Mouse (Mus musculus) central nervous system, embryonic 11.5 days (tissue): Measurements from ENCODE around the gene Slc29a2. TPM values are rescaled to one million over a fixed set of nuclear protein-coding genes. Genes with fewer than 3 reads are reported as not detected.

ENCODE experiments used
- polyA plus RNA-seq: library from polyadenylated mRNA; depleted of rRNA; stranded (reverse); fragments of >200 nt; gene quantifications from 2 replicates; pipeline ENCODE4 v1.2.3, GENCODE M21; 2012; rRNA removed

The Slc29a2 gene
- polyA plus RNA-seq = 7.1 and 13.2 TPM in 2 replicates

DNA sequence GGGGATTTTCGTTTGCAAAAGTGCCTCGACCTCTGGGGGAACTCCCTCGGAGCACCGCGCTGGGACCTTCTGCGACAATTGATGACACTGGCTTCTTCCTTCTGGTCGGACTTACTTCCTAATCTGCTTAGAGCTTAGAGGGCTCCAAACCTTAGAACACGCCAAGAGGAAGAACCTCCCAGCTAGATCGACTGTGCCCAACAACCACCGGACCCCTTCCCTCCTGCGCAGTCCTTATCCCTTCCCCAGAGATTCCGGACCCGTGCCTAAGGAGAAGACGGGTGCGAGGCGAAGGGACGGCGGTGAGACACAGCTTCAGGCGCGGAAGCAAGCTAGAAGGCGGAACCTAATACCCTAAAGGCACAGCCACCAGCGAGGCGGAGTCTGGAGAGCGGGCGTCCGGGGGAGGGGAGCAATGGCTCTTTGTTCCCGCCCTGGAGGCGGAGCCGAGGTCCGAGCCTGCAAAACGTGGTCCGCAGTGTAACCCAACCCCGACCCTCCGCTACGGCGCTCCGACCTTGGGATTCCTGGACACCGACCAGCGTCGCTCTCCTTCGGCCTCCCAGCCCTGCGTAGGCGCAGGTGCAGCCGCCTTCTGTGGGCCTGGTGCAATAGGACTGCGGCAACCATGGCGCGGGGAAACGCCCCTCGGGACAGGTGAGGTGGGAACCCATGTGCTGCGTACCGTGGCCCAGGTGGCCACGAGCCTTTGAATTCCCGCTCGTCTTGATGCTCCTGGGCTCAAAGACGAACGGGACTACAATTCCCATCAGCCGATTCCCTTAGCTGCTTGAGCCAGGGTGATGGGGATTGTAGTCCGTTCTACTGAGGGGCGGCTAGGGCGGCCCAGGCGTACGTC is at the start of gene Slc29a2:
Gene Slc29a2, plus strand, starts transcription at position 240 of the 859 bp plus-strand sequence.

DNA sequence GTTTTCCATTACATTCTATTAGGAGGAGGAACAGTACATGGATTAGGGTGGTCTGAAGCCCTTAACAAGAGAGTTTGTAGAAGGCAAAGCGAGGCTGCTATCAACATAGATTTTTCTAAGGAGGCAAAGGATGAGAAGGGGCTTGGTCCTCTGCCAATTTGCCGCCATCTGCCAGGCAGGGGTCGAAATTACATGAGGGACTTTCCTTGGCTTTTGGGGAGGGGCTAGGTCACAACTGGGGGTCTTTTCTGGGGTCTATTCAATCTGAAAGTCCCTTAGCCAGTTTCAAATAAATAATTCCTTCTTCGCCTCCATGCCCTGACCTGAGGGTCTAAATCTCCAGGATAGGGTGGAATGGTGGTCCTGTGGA is 33.4 kb upstream of the Slc29a2 start, which contains the start of gene Npas4:
Gene Npas4, minus strand, starts transcription at position 61 of the 370 bp plus-strand sequence.

DNA sequence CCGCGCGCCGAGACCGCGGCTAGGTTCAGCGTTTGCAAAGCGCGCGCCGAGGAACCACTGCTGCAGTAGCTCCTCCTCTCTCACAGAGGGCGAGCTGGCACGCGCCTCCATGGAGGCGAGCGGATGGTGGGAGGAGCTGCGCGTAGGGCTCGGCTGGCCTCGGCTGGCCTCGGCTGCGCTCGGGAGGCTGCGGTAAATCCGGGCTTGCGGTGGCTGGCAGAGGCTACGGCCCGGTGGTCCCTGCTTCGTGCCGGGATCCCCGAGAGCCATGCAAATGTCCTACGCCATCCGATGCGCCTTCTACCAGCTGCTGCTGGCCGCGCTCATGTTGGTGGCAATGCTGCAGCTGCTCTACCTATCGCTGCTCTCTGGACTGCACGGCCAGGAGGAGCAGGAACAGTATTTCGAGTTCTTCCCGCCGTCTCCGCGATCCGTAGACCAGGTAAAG is 15.1 kb downstream of the Slc29a2 start, which contains the start of the genes B4gat1 and AC124502.3:
Gene B4gat1, plus strand, starts transcription at position 118 of the 448 bp plus-strand sequence.
Gene AC124502.3, plus strand, starts transcription at position 183 of the 448 bp plus-strand sequence.

DNA sequence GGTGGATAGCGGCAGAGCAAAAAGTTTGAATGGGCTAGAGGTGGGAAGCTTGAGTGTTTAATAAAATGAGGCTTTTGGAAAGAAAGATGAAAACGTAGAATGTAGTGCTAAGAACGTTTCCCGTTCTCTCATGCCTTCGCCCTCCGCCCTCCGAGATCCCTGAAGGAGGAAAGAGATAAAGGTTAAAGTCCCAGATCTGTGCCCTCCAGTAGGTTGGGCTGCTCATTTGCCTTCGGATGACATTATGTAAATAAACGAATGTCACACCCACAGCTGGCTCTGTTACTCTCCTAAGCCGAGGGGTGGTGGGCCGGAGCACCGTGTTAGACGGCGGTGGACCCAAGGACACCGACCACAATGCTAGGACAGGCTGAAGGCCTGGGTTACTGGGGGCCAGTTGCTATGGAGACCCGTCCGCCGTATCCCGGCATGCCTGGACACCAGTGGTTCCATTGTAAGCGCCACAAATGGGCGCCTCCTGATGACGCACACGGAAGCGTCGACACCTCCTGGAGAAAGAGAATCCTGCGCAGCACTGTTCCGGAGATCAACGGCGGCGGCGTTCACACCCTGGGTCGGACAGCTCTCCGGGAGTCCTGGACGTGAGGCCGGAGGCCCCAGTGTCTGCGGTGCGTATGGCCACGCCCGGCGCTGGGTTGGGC is 17.3 kb downstream of the Slc29a2 start, which contains the start of gene Brms1:
Gene Brms1, plus strand, starts transcription at position 493 of the 662 bp plus-strand sequence.

DNA sequence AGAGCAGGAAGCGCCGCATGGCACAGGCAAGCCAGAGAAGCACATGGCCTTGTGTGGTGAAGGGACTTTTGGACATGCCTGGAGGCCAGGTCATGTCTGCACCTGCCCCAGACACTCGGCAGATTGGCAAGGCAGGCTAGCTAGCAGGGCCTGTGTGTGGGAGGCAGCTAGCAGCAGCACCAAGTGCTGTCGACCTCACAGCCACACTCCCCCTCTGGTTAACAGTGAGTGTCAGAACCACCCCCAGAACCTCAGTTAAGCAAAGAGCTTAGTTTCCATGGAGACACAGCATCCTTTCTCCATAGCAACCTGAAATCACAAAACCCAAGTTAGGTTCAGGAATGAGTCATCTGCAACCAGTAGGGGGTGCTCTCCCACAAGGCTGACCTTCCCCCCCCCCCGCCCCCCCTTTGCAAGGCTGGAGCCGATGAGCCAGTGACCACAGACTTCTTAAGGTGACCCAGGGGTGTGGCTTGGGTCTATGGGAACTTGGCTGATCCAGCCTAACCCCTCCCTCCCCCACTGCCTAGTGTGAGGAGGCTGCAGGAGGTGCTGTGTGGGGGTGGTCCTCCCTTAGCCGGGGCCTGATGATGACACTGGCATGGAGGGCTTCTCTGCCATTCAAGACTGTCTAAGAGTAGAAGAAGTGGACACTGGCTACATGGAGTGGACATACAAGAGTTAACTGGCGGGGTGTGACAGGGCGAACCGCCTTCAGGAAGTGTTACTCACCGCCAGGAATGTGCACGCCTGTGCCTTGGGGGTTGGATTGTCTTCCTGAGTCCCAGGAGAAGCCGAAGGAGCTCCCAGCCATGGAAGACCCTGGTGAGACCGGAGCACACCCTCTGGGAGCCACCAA is 26.6 kb downstream of the Slc29a2 start, which contains the start of gene Rin1:
Gene Rin1, plus strand, starts transcription at position 435 of the 859 bp plus-strand sequence.

DNA sequence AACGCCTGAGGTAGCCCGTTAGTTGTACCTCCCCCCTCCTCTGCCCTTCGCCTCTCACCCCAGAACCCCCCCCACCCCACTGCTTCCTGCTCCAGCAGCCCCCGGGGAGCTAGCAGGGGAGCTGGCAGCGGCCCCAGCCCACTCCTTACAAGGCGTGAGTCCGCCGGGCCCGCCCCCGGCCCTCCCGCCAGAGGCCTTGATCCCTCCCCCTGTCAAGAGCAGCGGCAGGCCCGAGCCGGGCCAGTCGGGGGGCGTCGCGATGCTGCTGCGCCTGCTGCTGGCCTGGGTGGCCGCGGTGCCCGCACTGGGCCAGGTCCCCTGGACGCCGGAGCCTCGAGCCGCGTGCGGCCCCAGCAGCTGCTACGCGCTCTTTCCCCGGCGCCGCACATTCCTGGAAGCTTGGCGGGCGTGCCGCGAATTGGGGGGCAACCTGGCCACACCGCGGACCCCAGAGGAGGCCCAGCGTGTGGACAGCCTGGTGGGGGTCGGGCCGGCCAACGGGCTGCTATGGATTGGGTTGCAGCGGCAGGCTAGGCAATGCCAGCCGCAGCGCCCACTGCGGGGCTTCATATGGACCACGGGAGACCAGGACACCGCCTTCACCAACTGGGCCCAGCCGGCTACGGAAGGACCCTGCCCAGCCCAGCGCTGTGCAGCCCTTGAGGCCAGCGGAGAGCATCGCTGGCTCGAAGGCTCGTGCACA is 44.4 kb downstream of the Slc29a2 start, which contains the start of gene Cd248:
Gene Cd248, plus strand, starts transcription at position 212 of the 703 bp plus-strand sequence.

Other genes with a start within 250 kb of the Slc29a2 start
- 99.0 and 147 TPM in 2 replicates for gene Rbm4, start 230.0 kb upstream of the Slc29a2 start, polyA plus RNA-seq
- gene Gm21992, start 212.2 kb upstream of the Slc29a2 start, polyA plus RNA-seq = 32.2 and 53.0 TPM in 2 replicates
- gene Rbm14, start 212.2 kb upstream of the Slc29a2 start, polyA plus RNA-seq = 59.1 and 70.7 TPM in 2 replicates
- gene Ccs, start 184.5 kb upstream of the Slc29a2 start, polyA plus RNA-seq = 49.6 and 64.8 TPM in 2 replicates
- gene Ccdc87, start 184.5 kb upstream of the Slc29a2 start, polyA plus RNA-seq = 0.10 and 0.13 TPM in 2 replicates
- gene Ctsf, start 168.7 kb upstream of the Slc29a2 start, polyA plus RNA-seq = 27.4 and 31.9 TPM in 2 replicates
- gene Actn3, start 146.0 kb upstream of the Slc29a2 start, polyA plus RNA-seq = 1.1 and 2.8 TPM in 2 replicates
- gene Zdhhc24, start 145.2 kb upstream of the Slc29a2 start, polyA plus RNA-seq = 22.3 and 22.5 TPM in 2 replicates
- gene Bbs1, start 117.2 kb upstream of the Slc29a2 start, polyA plus RNA-seq = 12.7 and 16.0 TPM in 2 replicates
- 113 and 134 TPM in 2 replicates for gene Dpp3, start 95.6 kb upstream of the Slc29a2 start, polyA plus RNA-seq
- gene Peli3, start 80.7 kb upstream of the Slc29a2 start, polyA plus RNA-seq = 2.4 and 2.7 TPM in 2 replicates
- 94.4 and 104 TPM in 2 replicates for gene Mrpl11, start 61.7 kb upstream of the Slc29a2 start, polyA plus RNA-seq
- 0.66 and 1.3 TPM in 2 replicates for gene Npas4, start 33.5 kb upstream of the Slc29a2 start, polyA plus RNA-seq
- gene B4gat1, start 15.0 kb downstream of the Slc29a2 start, polyA plus RNA-seq = 19.0 and 22.3 TPM in 2 replicates
- 1.8 and 1.9 TPM in 2 replicates for gene AC124502.3, start 15.0 kb downstream of the Slc29a2 start, polyA plus RNA-seq
- gene Brms1, start 17.5 kb downstream of the Slc29a2 start, polyA plus RNA-seq = 46.4 and 78.8 TPM in 2 replicates
- gene Rin1, start 26.6 kb downstream of the Slc29a2 start, polyA plus RNA-seq = 2.9 and 3.7 TPM in 2 replicates
- 24.5 and 32.1 TPM in 2 replicates for gene Cd248, start 44.2 kb downstream of the Slc29a2 start, polyA plus RNA-seq
- gene Tmem151a, start 61.7 kb downstream of the Slc29a2 start, polyA plus RNA-seq = 1.3 and 1.4 TPM in 2 replicates
- 25.2 and 67.9 TPM in 2 replicates for gene Yif1a, start 64.7 kb downstream of the Slc29a2 start, polyA plus RNA-seq
- gene Cnih2, start 74.7 kb downstream of the Slc29a2 start, polyA plus RNA-seq = 68.3 and 72.8 TPM in 2 replicates
- gene Rab1b, start 83.2 kb downstream of the Slc29a2 start, polyA plus RNA-seq = 130 and 168 TPM in 2 replicates
- 60.5 and 71.9 TPM in 2 replicates for gene Klc2, start 94.7 kb downstream of the Slc29a2 start, polyA plus RNA-seq
- gene Pacs1, start 249.3 kb downstream of the Slc29a2 start, polyA plus RNA-seq = 20.7 and 31.9 TPM in 2 replicates